Mouse (Mus musculus) ovary, adult 18-20 months (tissue): ENCODE results near the gene Cxcl12.

Source experiments
- DNase-seq: peaks from one replicate; pipeline ENCODE4 v3.0.0; 2022; ENCODE audit warnings: low spot score, mixed read lengths

Cxcl12 gene

DNA sequence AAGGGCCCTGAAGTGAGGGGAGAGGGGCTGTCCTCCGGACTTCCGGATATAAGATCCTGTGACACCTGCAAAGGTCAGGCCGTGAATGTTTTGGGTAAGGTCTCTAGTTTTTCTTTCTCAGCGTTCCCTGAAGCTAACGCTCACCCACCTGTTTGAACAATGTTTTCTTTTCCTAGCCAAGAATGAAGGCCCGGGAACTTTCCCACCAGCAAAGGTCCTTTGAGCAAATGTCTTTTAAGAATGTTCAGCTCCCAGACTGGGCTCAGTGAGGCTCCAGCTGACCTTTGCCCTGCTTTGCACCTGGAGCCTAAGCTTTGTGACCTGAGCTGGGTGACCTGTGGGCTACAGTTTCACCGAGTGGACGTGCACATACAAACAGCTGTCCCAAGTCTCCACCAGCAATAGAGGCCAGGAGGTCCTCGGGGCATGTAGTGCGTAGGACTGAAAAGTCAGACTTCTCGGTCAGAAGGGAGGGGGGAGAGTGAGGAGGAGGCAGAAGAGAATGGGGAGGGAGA, 52.6 kb downstream of the Cxcl12 start:
- no peak for DNase-seq
